Mouse (Mus musculus) erythroblast, embryonic 14.5 days (primary cell): ENCODE measurements around the gene Sh3d19.

ENCODE experiments used
- GATA1 ChIP-seq: IDR thresholded peaks from 2 replicates; pipeline ENCODE4 v1.6.1; 2012; ENCODE audit warnings: low read length, inconsistent platforms, mixed read lengths
- TAL1 ChIP-seq: IDR thresholded peaks from 3 replicates; pipeline ENCODE4 v1.6.1; 2012; ENCODE audit warnings: low read length, inconsistent platforms, mixed read lengths

GRCm38 (mm10) chr3:86112766-86113165 lies 141.9 kb downstream of the Sh3d19 start:
- TF ChIP-seq GATA1 (no peak), TAL1 (no peak)
